Mouse (Mus musculus): Measurements from ENCODE around the gene Shkbp1. TPM values are rescaled to one million over a fixed set of nuclear protein-coding genes. Genes with fewer than 3 reads are reported as not detected.

Gene Shkbp1
- polyA plus RNA-seq, 1 experiment from 2014 or later: 38.8 TPM

GRCm38 (mm10) chr7:27361283-27361946, 5.6 kb upstream of the Shkbp1 start:
- under 1% methylated on average over 52 of the region's 52 CpGs for WGBS
- Histone ChIP-seq H3K4me3 (replicated peaks) (peak overlapping the region; percentile 48), H3K27me3 (replicated peaks) (peaks cover 33% of the 10 kb centered on the region)

GRCm38 (mm10) chr7:27360749-27361148, 4.9 kb upstream of the Shkbp1 start:
- 52% methylated on average over 6 of the region's 6 CpGs for WGBS
- Histone ChIP-seq H3K4me3 (replicated peaks) (peak overlapping the region; percentile 48; the same call in 1 of the 2 replicates), H3K4me2 (peak overlapping the region; percentile 46)

More at GRCm38 (mm10) chr7:27361283-27361946, 5.6 kb upstream of the Shkbp1 start:
- peaks cover 14% of the 10 kb centered on the region for H3K4me1 ChIP-seq
- peak overlapping the region; percentile 90 for H3K4me2 ChIP-seq
- peak; percentile 95 for ATAC-seq (ENCODE audit: insufficient read depth, low FRiP score, low read depth)
- peak overlapping the region; percentile 51; the same call in 1 of the 2 replicates for H3K9ac ChIP-seq
- no peaks in the 10 kb centered on the region for H3K9me3 ChIP-seq
- H3K27ac ChIP-seq: no peak overlapping the region
- H3K36me3 ChIP-seq: no peaks in the 10 kb centered on the region

GRCm38 (mm10) chr7:27359706-27360358, 4.0 kb upstream of the Shkbp1 start:
- H3K27me3 ChIP-seq (replicated peaks): peaks cover 18% of the 10 kb centered on the region
- H3K36me3 ChIP-seq: no peaks in the 10 kb centered on the region
- no peak for ATAC-seq (ENCODE audit: insufficient read depth, low FRiP score, low read depth)
- WGBS: 92% methylated on average over 9 of the region's 9 CpGs
- H3K9ac ChIP-seq: no peak overlapping the region
- no peak overlapping the region for H3K4me2 ChIP-seq
- peaks cover 23% of the 10 kb centered on the region for H3K4me1 ChIP-seq
- no peaks in the 10 kb centered on the region for H3K9me3 ChIP-seq
- no peak overlapping the region for H3K4me3 ChIP-seq (replicated peaks)
- no peak overlapping the region for H3K27ac ChIP-seq

More at GRCm38 (mm10) chr7:27360749-27361148, 4.9 kb upstream of the Shkbp1 start:
- ATAC-seq (ENCODE audit: insufficient read depth, low FRiP score, low read depth): no peak
- Histone ChIP-seq H3K9ac (no peak overlapping the region), H3K9me3 (no peaks in the 10 kb centered on the region), H3K4me1 (peaks cover 17% of the 10 kb centered on the region), H3K27ac (no peak overlapping the region), H3K36me3 (no peaks in the 10 kb centered on the region), H3K27me3 (replicated peaks) (peaks cover 26% of the 10 kb centered on the region)

- Histone ChIP-seq H3K4me3 (replicated peaks) (no peak overlapping the region), H3K4me1 (peaks cover 29% of the 10 kb centered on the region), H3K27me3 (replicated peaks) (peaks cover 11% of the 10 kb centered on the region), H3K27ac (no peak overlapping the region), H3K4me2 (no peak overlapping the region), H3K9ac (no peak overlapping the region), H3K36me3 (no peaks in the 10 kb centered on the region), H3K9me3 (no peaks in the 10 kb centered on the region)
- no peak for ATAC-seq (ENCODE audit: insufficient read depth, low FRiP score, low read depth)
- WGBS: 61% methylated on average over 2 of the region's 2 CpGs
Measured at GRCm38 (mm10) chr7:27359162-27359561, 3.3 kb upstream of the Shkbp1 start.

- no peak for ATAC-seq (ENCODE audit: insufficient read depth, low FRiP score, low read depth)
- no peak overlapping the region for H3K9ac ChIP-seq
- H3K4me2 ChIP-seq: peak overlapping the region; percentile 78
- 17% methylated on average over 3 of the region's 3 CpGs for WGBS
- peaks cover 29% of the 10 kb centered on the region for H3K4me1 ChIP-seq
- H3K27me3 ChIP-seq (replicated peaks): peaks cover 4% of the 10 kb centered on the region; the same call in 1 of the 2 replicates
- H3K36me3 ChIP-seq: no peaks in the 10 kb centered on the region
- H3K9me3 ChIP-seq: no peaks in the 10 kb centered on the region
- peak overlapping the region; percentile 92 for H3K27ac ChIP-seq
- H3K4me3 ChIP-seq (replicated peaks): peak overlapping the region; percentile 65
Measured at GRCm38 (mm10) chr7:27357595-27357978, 1.8 kb upstream of the Shkbp1 start.

GRCm38 (mm10) chr7:27356861-27357594, 1.2 kb upstream of the Shkbp1 start, which contains the start of gene Gm20479:
Gene Gm20479 (minus strand): TSS chr7:27357419.
- Histone ChIP-seq H3K4me2 (peak within 1 kb of the TSS; percentile 78), H3K9ac (peak within 1 kb of the TSS; percentile 20; the same call in 1 of the 2 replicates), H3K27me3 (replicated peaks) (no peaks in the 10 kb centered on the region), H3K9me3 (no peaks in the 10 kb centered on the region), H3K4me3 (replicated peaks) (peak within 1 kb of the TSS; percentile 65), H3K36me3 (no peaks in the 10 kb centered on the region), H3K27ac (peak within 1 kb of the TSS; percentile 92), H3K4me1 (peaks cover 29% of the 10 kb centered on the region)
- WGBS: 2% methylated on average over 27 of the region's 27 CpGs
- no peak for ATAC-seq (ENCODE audit: insufficient read depth, low FRiP score, low read depth)

- no peaks in the 10 kb centered on the region for H3K9me3 ChIP-seq
- peak overlapping the region; percentile 92 for H3K27ac ChIP-seq
- no peaks in the 10 kb centered on the region for H3K27me3 ChIP-seq (replicated peaks)
- no peak overlapping the region for H3K9ac ChIP-seq
- ATAC-seq (ENCODE audit: insufficient read depth, low FRiP score, low read depth): peak; percentile 4; the same call in 1 of the 2 replicates
- H3K36me3 ChIP-seq: peaks cover 4% of the 10 kb centered on the region; the same call in 1 of the 2 replicates
- H3K4me1 ChIP-seq: peaks cover 29% of the 10 kb centered on the region
- H3K4me3 ChIP-seq (replicated peaks): peak overlapping the region; percentile 65
- 2% methylated on average over 16 of the region's 16 CpGs for WGBS
- peak overlapping the region; percentile 78 for H3K4me2 ChIP-seq
Measured at GRCm38 (mm10) chr7:27356248-27356647, 429 bp upstream of the Shkbp1 start.

GRCm38 (mm10) chr7:27355261-27355660, 558 bp downstream of the Shkbp1 start:
- no peaks in the 10 kb centered on the region for H3K9me3 ChIP-seq
- WGBS: 5% methylated on average over 14 of the region's 14 CpGs
- no peaks in the 10 kb centered on the region for H3K27me3 ChIP-seq (replicated peaks)
- ATAC-seq (ENCODE audit: insufficient read depth, low FRiP score, low read depth): no peak
- H3K4me1 ChIP-seq: peaks cover 26% of the 10 kb centered on the region
- peak overlapping the region; percentile 58; the same call in 1 of the 2 replicates for H3K27ac ChIP-seq
- H3K9ac ChIP-seq: peak overlapping the region; percentile 53
- peak overlapping the region; percentile 78 for H3K4me2 ChIP-seq
- peak overlapping the region; percentile 65 for H3K4me3 ChIP-seq (replicated peaks)
- peaks cover 7% of the 10 kb centered on the region for H3K36me3 ChIP-seq

GRCm38 (mm10) chr7:27354783-27355182, 1.0 kb downstream of the Shkbp1 start:
- H3K27ac ChIP-seq: no peak overlapping the region
- WGBS: 45% methylated on average over 4 of the region's 4 CpGs
- H3K4me3 ChIP-seq (replicated peaks): peak overlapping the region; percentile 65; the same call in 1 of the 2 replicates
- H3K4me2 ChIP-seq: peak overlapping the region; percentile 78
- peaks cover 26% of the 10 kb centered on the region for H3K4me1 ChIP-seq
- H3K27me3 ChIP-seq (replicated peaks): no peaks in the 10 kb centered on the region
- H3K36me3 ChIP-seq: peaks cover 8% of the 10 kb centered on the region
- H3K9me3 ChIP-seq: no peaks in the 10 kb centered on the region
- ATAC-seq (ENCODE audit: insufficient read depth, low FRiP score, low read depth): no peak
- H3K9ac ChIP-seq: peak overlapping the region; percentile 53; the same call in 1 of the 2 replicates

GRCm38 (mm10) chr7:27354144-27354543, 1.7 kb downstream of the Shkbp1 start:
- no peaks in the 10 kb centered on the region for H3K9me3 ChIP-seq
- peaks cover 8% of the 10 kb centered on the region for H3K36me3 ChIP-seq
- H3K4me3 ChIP-seq (replicated peaks): no peak overlapping the region
- no peak overlapping the region for H3K27ac ChIP-seq
- H3K4me1 ChIP-seq: peaks cover 26% of the 10 kb centered on the region
- 38% methylated on average over 6 of the region's 6 CpGs for WGBS
- peak overlapping the region; percentile 78 for H3K4me2 ChIP-seq
- no peak overlapping the region for H3K9ac ChIP-seq
- H3K27me3 ChIP-seq (replicated peaks): no peaks in the 10 kb centered on the region
- ATAC-seq (ENCODE audit: insufficient read depth, low FRiP score, low read depth): peak; percentile 23; the same call in 1 of the 2 replicates

GRCm38 (mm10) chr7:27345444-27345843, 10.4 kb downstream of the Shkbp1 start:
- H3K4me2 ChIP-seq: no peak overlapping the region
- H3K27ac ChIP-seq: no peak overlapping the region
- ATAC-seq (ENCODE audit: insufficient read depth, low FRiP score, low read depth): no peak; the same call in 1 of the 2 replicates
- H3K36me3 ChIP-seq: peaks cover 28% of the 10 kb centered on the region; the same call in 1 of the 2 replicates
- H3K9ac ChIP-seq: no peak overlapping the region
- WGBS: 27% methylated on average over 6 of the region's 6 CpGs
- H3K4me1 ChIP-seq: no peaks in the 10 kb centered on the region
- no peak overlapping the region for H3K4me3 ChIP-seq (replicated peaks)
- H3K27me3 ChIP-seq (replicated peaks): no peaks in the 10 kb centered on the region
- H3K9me3 ChIP-seq: no peaks in the 10 kb centered on the region

Data from stomach, embryonic 15.5 days (tissue).